ENCODE assay signal across 8 mouse cellular contexts in the genomic region with DNA sequence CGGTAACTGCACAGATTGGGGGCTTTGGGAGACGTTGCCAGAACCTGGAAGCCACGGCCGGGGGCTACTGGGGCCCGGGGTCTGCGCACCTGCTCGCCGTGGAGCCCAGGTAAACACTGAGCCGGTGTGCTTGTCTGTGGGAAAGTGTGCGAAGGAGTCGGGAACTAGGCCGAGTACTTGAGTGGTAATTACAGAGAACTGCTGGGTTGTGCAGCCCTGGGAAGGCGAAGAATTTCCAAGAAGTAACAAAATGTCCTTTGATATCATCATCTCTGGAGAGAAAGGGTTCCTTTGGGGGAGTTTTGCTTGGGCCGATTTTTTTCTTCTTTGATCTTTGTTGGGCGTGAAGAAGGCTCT. TPM values are rescaled to one million over a fixed set of nuclear protein-coding genes. Genes with fewer than 3 reads are reported as not detected.
DNase-seq lines count a peak whose midpoint lies in the region; ATAC-seq and TF ChIP-seq lines count a peak whose summit lies in the region.

No protein-coding gene starts in this region.

- H3K27me3 ChIP-seq in kidney, embryonic 15.5 days, result peaks cover 55% of the 10 kb centered on the region
- peaks cover 13% of the 10 kb centered on the region; the same call in 1 of the 2 replicates for H3K27me3 ChIP-seq in hindbrain, postnatal 0 days (ENCODE audit: insufficient read depth, low read length)
- H3K27me3 ChIP-seq in midbrain, postnatal 0 days (ENCODE audit: insufficient read depth, low read length), result peaks cover 26% of the 10 kb centered on the region

- ATAC-seq in kidney, embryonic 15.5 days (replicated peaks; ENCODE audit: low FRiP score), result 0 out of 2 replicates have a peak, but pooled peaks have one; percentile 23
- ATAC-seq in hindbrain, postnatal 0 days, result 0 out of 2 replicates have a peak, but pooled peaks have one; percentile 29
- no peak for ATAC-seq in midbrain, postnatal 0 days (ENCODE audit: low FRiP score)

- DNase-seq in kidney, postnatal 36 days, result no peak
- DNase-seq in hindbrain, postnatal 0 days (ENCODE audit: low spot score), result no peak
- no peak for DNase-seq in midbrain, postnatal 0 days (ENCODE audit: low spot score)
- DNase-seq in ovary, postnatal 36 days (ENCODE audit: low spot score), result no peak
- no peak for DNase-seq in urinary bladder, postnatal 4 days (ENCODE audit: low spot score in 2 of 2)
- DNase-seq in adipocyte (ENCODE audit: low spot score), result no peak

- no peaks in the 10 kb centered on the region for H3K36me3 ChIP-seq in kidney, embryonic 15.5 days
- H3K36me3 ChIP-seq in hindbrain, postnatal 0 days (ENCODE audit: insufficient read depth, low read length), result no peaks in the 10 kb centered on the region
- H3K36me3 ChIP-seq in midbrain, postnatal 0 days (ENCODE audit: insufficient read depth, low read length), result no peaks in the 10 kb centered on the region

- H3K4me3 ChIP-seq in kidney, embryonic 15.5 days (replicated peaks), result peak overlapping the region; percentile 53
- H3K4me3 ChIP-seq in brown adipose tissue, adult 24 weeks (ENCODE audit: insufficient read depth, low read depth, low read length), result peak overlapping the region; percentile 71
- peak overlapping the region; percentile 45 for H3K4me3 ChIP-seq in hindbrain, postnatal 0 days (ENCODE audit: low read length)
- H3K4me3 ChIP-seq in midbrain, postnatal 0 days (ENCODE audit: low read depth, low read length), result peak overlapping the region; percentile 44

- peak overlapping the region; percentile 96 for H3K4me2 ChIP-seq in kidney, embryonic 15.5 days
- peak overlapping the region; percentile 91 for H3K4me2 ChIP-seq in hindbrain, postnatal 0 days (ENCODE audit: low read depth, low read length)
- H3K4me2 ChIP-seq in midbrain, postnatal 0 days (ENCODE audit: low read depth, low read length, poor library complexity, severe bottlenecking), result peak overlapping the region; percentile 96

- no peak overlapping the region for H3K27ac ChIP-seq in kidney, embryonic 15.5 days
- no peak overlapping the region for H3K27ac ChIP-seq in brown adipose tissue, adult 24 weeks (replicated peaks; ENCODE audit: low read depth, low read length)
- no peak overlapping the region for H3K27ac ChIP-seq in hindbrain, postnatal 0 days
- no peak overlapping the region for H3K27ac ChIP-seq in midbrain, postnatal 0 days (ENCODE audit: low read depth, low read length)

- no peaks in the 10 kb centered on the region for H3K9me3 ChIP-seq in kidney, embryonic 15.5 days (replicated peaks)
- H3K9me3 ChIP-seq in hindbrain, postnatal 0 days (ENCODE audit: low read length), result no peaks in the 10 kb centered on the region
- H3K9me3 ChIP-seq in midbrain, postnatal 0 days (ENCODE audit: low read length), result no peaks in the 10 kb centered on the region

- H3K4me1 ChIP-seq in kidney, embryonic 15.5 days, result peaks cover 24% of the 10 kb centered on the region
- H3K4me1 ChIP-seq in brown adipose tissue, adult 24 weeks (ENCODE audit: control insufficient read depth, insufficient read depth, insufficient read length, low read length), result no peaks in the 10 kb centered on the region
- H3K4me1 ChIP-seq in hindbrain, postnatal 0 days (ENCODE audit: insufficient read depth, low read length), result peaks cover 17% of the 10 kb centered on the region
- peaks cover 15% of the 10 kb centered on the region for H3K4me1 ChIP-seq in midbrain, postnatal 0 days (ENCODE audit: insufficient read depth, low read length)

- no peak for TF ChIP-seq CTCF in hindbrain, postnatal 0 days (IDR thresholded peaks at IDR 0.05; ENCODE audit: low read depth)
- no peak for TF ChIP-seq CTCF in midbrain, postnatal 0 days (IDR thresholded peaks at IDR 0.05)

- 13% methylated on average over 15 of the region's 15 CpGs for WGBS in kidney, embryonic 15.5 days
- WGBS in hindbrain, postnatal 0 days, result 21% methylated on average over 15 of the region's 15 CpGs
- 19% methylated on average over 15 of the region's 15 CpGs for WGBS in midbrain, postnatal 0 days

- H3K9ac ChIP-seq in kidney, embryonic 15.5 days, result peak overlapping the region; percentile 41; the same call in 1 of the 2 replicates
- peak overlapping the region; percentile 38; the same call in 1 of the 2 replicates for H3K9ac ChIP-seq in hindbrain, postnatal 0 days (replicated peaks; ENCODE audit: low read length)
- H3K9ac ChIP-seq in midbrain, postnatal 0 days (replicated peaks; ENCODE audit: low read length, poor library complexity, severe bottlenecking), result no peak overlapping the region

RNA-seq across cellular contexts. Expression of gene Gpr157, which starts 38.0 kb away (rescaled TPM):
- polyA plus RNA-seq in kidney, embryonic 15.5 days (2015; fragmentation: Nextera tagmentation; extraction: Ambion mirVana), result 0.51 and 0.53 TPM in 2 replicates
- 2.0 and 2.4 TPM in 2 replicates for polyA plus RNA-seq in brown adipose tissue, adult 24 weeks (2012; ENCODE audit: insufficient read depth, insufficient read length, missing spikeins)
- 4.9 and 5.4 TPM in 2 replicates for total RNA-seq in hindbrain, postnatal 0 days (2014; rRNA removed)
- polyA plus RNA-seq in hindbrain, postnatal 0 days (2015; fragmentation: Nextera tagmentation; extraction: Ambion mirVana), result 0.52 and 0.74 TPM in 2 replicates
- 4.4 TPM in 2 replicates for total RNA-seq in midbrain, postnatal 0 days (2014; rRNA removed)
- 0.47 and 0.49 TPM in 2 replicates for polyA plus RNA-seq in midbrain, postnatal 0 days (2015; fragmentation: Nextera tagmentation; extraction: Ambion mirVana)

RNA-seq across cellular contexts. Expression of gene H6pd, which starts 40.3 kb away (rescaled TPM):
- polyA plus RNA-seq in kidney, embryonic 15.5 days (2015; fragmentation: Nextera tagmentation; extraction: Ambion mirVana), result 17.8 and 18.5 TPM in 2 replicates
- 66.4 and 85.8 TPM in 2 replicates for polyA plus RNA-seq in brown adipose tissue, adult 24 weeks (2012; ENCODE audit: insufficient read depth, insufficient read length, missing spikeins)
- 15.0 and 16.9 TPM in 2 replicates for total RNA-seq in hindbrain, postnatal 0 days (2014; rRNA removed)
- 3.0 and 3.4 TPM in 2 replicates for polyA plus RNA-seq in hindbrain, postnatal 0 days (2015; fragmentation: Nextera tagmentation; extraction: Ambion mirVana)
- 12.6 and 13.6 TPM in 2 replicates for total RNA-seq in midbrain, postnatal 0 days (2014; rRNA removed)
- 3.2 and 3.7 TPM in 2 replicates for polyA plus RNA-seq in midbrain, postnatal 0 days (2015; fragmentation: Nextera tagmentation; extraction: Ambion mirVana)
